Mouse (Mus musculus) adrenal gland, postnatal 10 days (tissue): Measurements from ENCODE around the gene Arhgap9. TPM values are rescaled to one million over a fixed set of nuclear protein-coding genes. Genes with fewer than 3 reads are reported as not detected.
A peak's percentile ranks its signal among the peaks of the same experiment; 100 is the strongest.

Source experiments
- DNase-seq: peaks from one replicate; pipeline ENCODE4 v3.0.0; 2021; ENCODE audit warnings: mixed read lengths
- total RNA-seq, 2 experiments: library from RNA; stranded (reverse); gene quantifications; 2 replicates each; pipeline ENCODE4 v1.2.3; 2021

The Arhgap9 gene
- total RNA-seq, 2 experiments from 2014 or later, result 6.5 to 6.6 TPM

DNA sequence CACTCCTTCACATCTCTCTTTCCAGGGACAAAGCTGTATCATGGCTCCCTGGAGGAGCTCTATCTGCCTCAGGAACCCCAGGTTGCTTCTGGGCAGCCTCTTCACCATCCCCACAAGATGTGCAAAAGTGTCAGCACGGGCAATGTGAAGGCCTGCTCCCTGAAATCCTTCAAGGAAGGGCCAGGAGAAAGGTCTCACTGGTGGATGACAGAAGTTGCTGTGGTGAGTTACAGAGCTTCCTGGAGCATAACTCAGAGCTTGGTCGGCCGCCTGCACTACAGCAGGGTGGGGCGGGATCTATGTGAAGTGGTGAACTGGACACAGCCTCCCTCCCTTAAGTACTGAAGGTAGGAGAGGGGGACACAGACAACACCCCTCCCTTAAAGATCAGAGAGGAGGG, 905 bp downstream of the Arhgap9 start:
- DNase-seq, result no peak

DNA sequence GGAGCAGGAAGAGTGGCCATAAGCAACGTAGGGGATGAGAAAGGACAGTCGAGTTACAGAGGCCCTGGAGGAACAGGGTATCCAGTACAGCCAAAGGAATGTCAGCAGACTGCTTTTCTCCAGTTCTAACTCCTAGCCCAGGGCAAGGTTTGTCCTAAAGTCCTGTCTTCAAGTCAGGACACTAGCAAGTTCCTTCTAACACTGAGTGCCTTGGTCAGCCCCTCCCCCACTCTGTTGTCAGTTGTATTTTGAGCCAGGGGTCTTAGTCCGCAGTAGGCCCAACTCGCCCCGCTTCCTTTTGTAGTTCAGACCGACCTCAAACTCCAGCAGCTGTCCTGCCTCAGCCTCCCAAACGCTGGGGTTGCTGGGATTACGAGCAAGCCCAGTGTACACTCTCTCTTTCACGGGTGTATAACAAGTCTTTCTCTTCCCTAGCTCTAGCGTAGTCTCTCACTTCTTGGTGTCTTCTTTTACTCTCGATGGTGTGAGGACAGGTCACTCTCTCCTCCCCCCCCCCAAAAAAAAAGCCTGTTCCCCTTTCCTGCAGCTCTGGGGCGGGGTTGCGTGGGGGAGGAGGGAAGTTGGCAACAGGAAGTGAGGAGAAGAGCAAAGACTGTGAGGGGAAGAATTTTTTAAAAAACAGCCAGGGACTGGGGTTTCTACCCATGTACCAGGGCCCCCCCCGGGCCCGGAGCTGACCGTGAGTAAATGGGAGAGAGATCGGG, 1.5 kb downstream of the Arhgap9 start:
- no peak for DNase-seq

DNA sequence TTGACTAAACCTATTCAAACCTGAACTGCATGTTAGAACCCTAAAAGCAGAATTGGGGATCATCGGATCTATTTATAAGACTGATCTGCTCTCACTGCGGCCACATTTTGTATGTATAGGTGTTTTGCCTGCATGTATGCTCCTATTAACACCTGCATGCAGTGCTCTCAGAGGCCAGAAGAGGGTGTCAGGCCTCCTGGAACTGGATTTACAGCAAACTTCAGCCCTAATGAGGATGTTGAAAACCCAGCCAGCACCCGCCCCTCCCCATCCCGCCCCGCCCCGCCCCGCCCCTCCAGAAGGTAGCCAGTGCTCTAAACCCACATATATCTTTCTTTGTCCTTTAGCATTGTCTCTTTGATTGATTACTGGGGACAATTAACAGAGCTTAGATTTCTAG, 2.7 kb downstream of the Arhgap9 start:
- DNase-seq, result peak; percentile 38

DNA sequence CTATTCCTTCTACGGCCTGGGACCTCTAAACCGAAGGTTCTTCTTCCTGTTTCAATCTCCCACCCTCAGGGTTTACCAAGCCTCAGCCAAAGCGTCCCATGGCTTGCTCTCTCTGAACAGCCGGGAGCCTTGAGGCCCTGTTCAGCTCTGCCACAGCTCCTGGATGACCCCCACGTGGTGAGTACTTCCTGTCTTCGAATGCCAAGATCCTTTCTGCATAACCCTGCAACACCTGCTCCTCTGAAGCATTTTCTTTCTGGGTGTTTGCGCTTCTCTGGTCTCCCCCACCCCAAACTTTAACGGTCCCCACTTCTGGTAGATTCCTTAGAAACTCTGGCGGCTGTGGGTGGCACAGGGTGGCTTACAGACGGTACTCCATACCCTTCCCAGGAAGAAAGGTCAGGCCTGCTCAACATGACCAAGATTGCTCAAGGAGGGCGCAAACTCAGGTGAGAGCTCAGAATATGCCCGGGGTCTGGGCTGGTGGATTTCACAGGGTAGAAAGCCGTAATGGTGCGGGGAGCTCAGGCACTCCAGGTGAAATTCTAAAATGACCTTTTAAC, 3.8 kb downstream of the Arhgap9 start:
- DNase-seq, result no peak

DNA sequence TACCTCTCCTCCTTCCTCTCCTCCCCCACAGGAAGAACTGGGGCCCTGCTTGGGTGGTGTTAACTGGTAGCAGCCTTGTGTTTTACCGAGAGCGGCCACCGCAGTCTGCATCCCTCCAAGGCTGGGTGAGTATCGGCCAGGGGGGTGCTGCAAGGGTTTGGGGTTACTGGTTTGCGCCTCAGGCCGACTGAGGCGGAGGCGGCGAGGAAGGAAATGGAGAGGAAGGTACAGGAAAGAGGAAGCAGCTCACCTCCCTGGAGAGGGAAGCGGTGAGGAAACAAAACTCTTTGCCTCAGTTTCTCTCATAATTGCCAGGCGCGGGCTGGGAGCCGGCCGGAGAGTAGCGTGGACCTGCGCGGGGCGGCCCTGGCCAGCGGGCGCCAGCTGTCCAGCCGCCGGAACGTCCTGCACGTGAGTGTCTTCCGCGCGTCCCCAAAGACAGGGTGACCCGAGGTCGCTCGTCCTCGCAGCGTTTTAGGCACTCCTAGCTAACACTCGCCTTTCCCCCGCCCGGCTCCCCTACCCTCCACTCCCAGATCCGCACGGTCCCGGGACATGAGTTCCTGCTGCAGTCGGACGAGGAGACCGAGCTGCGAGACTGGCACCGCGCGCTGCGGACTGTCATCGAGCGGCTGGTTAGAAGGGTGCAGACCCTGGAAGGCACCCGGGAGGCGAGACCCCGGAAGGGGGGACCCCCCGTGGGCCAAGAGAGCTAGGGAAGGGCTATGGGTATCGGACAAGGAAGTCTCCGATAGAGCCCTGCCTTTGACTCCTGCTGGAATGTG, 4.4 kb downstream of the Arhgap9 start:
- DNase-seq, result peak; percentile 49

DNA sequence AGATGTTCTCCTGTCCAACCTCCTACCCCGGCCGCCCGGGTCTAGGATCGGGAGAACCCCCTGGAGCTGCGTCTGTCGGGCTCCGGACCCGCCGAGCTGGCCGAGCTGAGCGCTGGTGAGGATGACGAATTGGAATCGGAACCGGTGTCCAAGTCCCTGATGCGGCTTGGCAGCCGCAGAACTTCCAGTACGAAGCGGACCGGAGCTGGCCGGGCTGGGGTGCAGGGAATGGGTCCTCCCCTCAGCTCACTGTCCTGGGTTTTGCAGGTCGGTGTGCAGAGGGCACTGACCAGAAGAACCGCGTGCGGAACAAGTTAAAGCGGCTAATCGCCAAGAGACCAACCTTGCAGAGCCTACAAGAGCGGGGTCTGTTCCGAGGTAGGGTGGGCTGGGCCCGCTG, 5.1 kb downstream of the Arhgap9 start:
- peak; percentile 39 for DNase-seq

DNA sequence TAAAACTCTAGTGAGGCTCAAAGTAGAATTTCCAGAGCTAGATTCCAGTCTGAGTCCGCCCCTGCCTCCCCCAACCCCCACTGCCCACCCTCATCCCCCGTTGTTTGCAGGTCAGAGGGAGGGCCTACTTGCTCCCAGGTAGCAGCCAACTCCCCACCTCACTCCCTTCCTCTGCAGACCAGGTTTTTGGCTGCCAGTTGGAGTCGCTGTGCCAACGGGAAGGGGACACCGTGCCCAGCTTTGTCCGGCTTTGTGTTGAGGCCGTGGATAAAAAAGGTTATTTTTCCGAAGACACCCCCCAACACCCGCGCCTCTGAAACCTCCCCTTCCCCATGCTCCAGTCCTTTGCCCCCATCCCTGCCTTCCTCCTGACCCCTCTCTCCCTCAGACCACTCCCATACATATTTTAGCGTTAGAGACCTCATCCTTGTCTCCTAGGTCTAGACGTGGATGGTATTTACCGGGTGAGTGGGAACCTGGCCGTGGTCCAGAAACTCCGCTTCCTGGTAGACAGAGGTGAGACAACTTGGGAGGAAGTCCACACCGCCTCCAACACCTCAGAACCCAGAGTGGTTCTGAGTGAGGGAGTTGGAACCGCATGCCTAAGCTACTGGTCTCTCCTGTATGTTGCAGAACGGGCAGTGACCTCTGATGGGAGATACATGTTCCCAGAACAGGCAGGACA, 5.8 kb downstream of the Arhgap9 start:
- no peak for DNase-seq

DNA sequence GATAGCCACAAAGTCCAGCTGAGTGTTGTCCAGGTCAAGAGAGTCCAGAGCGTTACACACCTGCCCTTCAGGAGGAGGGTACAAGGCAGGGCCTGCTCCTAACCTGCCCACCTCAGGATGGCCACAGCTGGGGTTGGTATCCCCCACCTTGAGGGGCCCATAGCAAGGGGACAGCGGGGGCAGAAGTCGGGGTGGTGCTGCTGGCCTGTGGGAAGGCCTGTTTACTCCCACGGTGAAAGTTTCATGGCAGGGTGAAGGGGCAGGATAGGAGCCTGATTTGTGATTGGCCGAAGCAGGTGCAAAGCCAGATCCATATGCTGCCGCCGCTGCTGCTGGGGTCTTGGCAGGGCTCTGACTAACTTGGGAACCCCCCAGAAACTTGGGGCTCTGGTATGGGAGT, 8.4 kb downstream of the Arhgap9 start:
- no peak for DNase-seq

DNA sequence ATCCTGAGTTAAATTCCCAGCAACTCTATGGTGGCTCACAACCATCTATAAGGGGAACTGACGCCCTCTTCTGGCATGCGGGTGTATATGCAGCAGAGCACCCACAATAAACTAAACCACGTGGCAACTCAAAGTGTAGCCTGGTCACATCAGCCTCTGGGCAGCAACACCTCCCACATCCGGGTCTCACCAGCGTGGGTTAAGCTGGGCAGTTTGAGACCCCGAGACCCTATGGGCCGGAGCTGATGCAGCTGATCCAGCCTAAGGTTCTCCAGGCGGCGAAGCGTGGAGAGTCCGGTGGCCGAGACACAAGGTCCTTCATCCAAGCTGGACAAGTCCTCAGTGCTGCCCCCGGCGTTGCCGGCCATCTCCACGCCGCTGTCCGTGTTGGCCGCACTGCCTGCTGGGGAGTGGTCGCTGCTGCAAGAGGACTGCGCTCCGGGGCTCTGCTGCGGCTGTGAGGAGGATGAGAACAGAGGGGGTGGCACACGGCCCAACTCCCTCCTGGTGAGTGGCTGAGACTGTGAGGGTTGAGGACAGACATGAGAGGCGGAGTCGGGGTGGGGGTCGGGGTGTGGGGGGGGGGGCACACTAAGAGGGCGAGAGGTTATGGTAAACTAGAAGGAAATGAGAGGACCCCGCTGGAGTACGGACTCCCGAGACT, 10.6 kb downstream of the Arhgap9 start:
- DNase-seq, result no peak

DNA sequence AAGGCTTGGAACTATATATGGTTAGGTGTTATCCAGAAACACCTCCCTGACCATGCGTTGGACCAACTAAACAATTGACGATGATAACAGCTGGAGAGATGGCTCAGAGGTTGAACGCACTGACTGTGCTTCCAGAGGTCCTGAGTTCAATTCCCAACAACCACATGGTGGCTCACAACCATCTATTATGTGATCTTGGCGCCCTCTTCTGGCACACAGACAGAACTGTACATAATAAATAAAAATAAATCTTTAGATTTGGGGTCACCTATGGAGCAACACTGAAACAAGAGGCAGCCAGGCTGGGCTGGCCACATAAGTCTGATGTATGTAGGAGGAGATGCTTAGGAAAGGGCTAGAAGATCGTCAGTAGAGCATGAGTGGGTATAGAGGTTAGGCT, 11.4 kb downstream of the Arhgap9 start:
- no peak for DNase-seq

DNA sequence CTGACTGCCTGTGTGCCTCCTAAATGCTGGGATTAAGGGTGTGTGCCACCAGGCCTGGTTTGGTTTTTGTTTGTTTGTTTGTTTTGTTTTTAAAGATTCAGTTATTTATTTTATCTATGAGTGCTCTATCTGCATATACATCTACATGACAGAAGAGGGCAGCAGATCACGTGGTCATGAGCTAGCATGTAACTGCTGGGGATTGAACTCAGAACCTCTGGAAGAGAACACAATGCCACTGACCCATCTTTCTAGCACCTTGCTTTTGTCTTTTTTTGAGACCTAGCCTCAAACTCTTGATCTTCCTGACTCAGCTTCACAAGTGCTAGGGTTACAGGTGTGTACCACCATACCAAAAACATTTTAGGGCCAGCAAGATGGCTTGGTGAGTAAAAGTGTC, 13.5 kb downstream of the Arhgap9 start:
- DNase-seq, result no peak

DNA sequence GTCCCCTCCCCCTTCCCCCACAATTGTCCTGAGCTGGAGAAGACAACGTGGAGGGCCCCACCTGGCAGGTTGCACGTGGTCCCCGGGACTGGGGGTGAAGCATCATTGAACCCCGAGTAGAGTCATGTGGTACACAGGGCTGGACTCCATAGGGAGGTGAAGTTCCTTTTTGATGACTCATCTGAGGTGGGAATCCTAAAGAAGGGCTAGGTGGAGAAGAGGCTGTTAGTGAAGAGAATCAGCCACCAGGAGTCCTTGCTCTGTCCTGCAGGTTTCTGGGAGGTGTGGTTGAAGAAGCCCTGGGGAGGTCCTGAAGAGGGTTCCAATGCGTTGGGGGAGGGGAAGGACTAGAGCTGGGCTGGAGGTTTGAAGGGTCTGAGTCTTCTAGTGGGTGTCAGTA, 15.2 kb downstream of the Arhgap9 start:
- no peak for DNase-seq

DNA sequence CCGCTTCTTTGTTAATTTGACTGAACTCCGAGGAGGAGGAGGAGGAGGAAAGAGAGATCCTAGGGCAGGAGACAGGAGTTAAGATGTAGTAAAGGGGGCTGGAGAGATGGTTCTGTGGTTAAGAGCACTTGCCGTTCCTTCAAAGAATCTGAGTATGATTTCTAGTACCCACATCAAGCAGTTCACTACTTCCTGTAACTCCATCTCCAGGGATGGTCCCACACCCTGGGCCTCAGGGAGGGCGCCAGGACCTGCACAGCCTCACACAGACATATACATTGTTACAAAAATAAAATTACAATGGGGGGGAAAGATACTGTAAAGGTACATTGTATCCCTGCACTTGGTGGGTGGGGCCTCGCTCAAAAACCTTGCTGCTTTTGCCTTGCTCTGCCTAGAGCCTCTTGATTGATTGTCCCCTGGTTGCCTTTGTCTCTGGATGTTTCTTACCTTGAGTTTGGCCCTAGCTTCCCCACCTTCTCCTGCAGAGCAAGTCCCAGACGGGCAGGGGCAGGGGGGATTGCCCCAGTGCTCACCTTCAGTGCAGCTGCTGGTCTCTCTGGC, 15.9 kb downstream of the Arhgap9 start:
- DNase-seq, result no peak

DNA sequence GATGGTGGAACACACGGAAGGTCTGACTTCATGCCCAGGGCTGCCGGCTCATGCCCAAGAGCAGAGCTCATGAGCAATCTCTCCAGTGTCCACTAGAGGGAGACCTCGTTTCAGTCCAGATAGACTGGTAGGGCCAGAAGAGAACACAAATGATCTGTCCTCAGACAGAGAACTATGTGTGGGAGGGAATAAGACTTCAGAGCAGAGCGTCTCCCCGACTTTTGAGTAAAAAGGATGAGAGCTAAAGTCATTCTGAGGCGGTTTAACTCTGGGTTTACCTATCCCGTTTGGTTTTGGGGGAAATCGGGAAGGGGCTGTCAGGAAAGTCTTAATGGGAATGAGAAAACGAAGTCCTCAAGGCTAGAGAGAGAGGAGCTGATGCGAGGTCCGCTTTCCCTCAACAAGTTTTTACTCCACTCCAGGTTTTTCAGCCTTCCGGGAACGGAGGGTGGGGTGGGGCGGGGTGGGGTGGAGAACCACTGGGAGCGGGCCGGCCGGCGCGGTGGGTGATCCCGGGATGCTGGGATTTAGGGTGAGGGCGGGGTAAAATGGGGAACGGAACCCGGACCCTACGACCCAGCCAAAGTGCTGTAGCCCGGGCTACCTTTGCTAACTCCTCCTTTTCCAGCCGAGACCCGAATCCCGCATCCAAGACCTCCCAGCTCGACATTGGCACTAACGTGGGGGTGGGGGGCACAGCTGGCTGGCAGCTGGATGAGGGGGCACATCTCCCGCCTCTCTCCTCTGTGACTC, 17.3 kb downstream of the Arhgap9 start:
- peak; percentile 91 for DNase-seq

DNA sequence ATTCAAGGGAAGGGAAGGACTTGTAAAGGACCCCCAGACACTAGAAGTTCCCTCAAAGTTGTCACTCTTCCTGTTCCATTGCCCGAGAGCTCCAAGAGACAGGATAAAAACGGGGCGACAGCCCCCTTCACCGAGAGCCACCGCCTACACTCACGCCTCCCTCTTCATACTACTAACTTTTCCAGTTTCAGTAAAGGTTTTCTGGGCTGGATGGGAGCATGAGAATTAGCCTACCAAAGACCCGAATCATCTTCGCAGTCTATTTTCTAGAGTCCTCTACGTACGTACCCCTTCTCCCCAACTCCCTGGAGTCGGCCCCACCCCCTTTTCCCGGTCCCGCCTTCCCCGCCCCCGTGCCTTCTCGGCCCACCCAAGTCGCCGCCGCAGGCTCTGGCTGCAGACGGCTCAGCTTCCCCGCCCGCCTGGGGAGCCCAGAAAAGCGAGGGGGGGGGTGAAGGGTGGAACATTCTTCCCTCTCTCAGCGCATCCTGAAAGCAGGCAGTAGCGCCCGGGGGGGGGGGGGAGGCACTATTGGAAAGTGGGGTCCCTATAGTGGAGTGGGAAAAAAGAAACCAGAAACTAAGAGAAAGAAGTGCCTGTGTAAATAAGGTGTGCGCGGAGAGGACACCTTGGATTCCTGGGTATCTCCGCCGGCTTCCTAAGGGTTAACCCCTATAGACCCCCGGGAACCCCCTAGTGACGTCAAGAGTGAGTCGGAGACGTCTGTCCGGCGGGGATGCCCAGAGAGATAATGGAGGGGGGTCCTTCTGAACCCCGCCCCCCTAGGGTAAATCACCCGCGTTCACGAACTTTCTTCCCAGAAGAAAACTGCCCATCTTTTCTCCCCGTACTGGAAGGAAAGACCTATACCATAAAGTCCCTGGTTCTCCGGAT, 18.2 kb downstream of the Arhgap9 start:
- DNase-seq, result peak; percentile 78

DNA sequence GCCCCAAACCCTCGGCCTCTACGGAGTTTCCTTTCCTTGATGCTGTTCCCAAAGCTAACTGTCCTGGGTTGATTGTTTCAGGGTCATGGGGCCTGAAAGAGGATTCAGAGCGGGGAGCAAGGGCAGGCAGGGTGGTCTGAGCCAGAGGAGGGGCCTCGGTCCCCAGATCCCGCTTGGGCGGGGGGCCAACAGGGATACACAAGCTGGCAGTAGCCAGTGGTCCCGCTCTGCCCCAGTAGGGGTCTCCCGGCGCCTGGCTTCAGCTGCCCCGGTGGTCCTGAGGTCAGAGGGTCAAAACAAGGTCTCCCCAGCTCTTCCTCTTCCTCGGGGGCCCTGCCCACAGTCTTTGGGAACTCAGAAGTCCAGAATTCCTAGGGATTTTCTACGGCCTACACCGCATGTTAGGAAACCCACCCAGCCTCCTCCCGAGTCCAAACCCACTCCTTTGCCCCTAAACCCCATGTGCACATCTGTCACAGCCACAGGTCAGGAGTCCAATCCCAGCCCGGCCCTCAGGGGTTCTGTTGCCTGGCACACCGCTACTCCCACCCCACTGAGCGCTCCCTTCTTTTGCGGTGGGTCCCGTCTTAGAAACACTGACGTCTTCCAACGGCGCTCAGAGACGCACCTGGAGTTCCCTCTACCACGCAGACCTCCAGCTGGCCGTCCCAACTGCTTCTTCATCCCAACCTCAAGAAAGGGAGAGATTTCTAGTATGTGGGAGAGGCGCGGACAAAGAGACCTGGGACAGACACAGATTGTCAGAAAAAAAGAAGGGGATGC, 19.0 kb downstream of the Arhgap9 start:
- no peak for DNase-seq

DNA sequence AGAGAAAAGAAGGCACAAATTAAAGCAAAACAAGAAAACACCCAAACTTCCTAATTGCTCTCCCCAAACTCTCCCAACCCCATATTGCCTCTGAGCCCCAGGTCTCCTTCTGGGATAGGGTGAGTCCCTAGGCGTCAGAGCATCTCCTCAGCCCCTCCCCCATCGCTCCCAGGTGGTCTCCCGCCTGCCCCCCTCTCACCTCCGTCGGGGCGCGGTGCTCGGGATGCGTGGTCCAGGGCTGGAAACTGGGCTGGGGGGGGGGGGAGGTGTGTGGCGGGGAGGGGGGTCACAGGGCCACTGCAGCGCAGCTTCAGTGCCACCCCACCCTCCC, 19.6 kb downstream of the Arhgap9 start:
- no peak for DNase-seq

DNA sequence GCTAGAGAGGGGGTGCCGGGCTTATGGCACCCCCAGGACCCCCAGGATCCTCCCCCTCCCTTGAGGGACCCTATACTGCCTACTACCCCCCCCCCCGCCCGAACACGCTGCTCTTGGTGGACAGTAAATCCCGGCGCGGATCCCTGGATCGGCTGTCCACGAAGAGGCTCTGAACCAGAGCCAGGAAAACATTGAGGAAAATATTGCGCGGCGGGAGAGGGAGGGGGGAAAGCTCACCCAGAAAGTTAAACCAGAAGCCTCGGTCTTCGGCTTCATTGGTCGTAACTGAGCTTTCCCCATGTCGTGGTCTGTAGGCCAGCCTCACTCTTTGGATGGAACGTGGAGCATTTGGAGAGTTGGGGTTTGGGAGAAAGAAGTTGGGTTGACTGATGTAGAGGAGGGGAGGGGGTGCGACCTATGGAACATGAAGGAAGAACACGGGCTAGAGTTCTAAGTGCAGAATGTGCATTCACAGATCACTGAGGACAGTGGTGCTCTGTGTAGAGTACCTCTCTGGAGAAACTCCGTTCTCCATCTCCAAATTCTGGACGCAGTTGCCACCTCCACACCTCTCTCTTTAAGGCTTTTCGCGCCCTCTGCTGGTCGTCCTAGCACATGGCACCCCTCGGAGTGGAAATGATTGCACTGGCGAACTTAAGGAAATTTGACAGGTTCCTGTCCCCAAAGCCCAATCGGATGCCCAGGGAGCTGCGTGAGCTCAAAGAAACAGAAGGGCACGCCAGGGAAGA, 20.3 kb downstream of the Arhgap9 start, which contains the start of gene Gli1:
TSS of gene Gli1 (minus strand) at position 84 of the 749 bp plus-strand sequence.
- peak; percentile 90 for DNase-seq

DNA sequence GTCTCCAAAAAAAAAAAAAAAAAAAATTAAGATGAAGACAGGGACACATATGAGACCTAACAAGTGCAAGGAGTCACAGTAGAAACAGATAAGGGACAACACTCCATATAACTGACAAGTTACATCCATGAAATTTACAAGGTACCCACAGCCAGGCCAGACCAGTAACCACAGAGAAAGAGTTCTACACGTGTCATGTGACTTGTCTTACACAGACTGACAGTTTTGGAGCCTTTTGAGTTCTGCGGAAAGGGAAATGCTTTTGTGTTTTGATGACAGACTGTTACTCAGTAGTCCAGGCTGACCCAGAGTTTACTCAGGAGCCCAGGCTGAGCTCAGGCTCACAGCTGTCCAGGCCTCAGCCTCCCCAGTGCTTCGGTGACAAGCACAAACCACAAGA, 21.3 kb downstream of the Arhgap9 start:
- no peak for DNase-seq
